Mouse (Mus musculus): ENCODE results near the gene Mpped2. TPM values are rescaled to one million over a fixed set of nuclear protein-coding genes. Genes with fewer than 3 reads are reported as not detected.

The Mpped2 gene
- total and polyA plus RNA-seq, 3 experiments: not detected

GRCm38 (mm10) chr2:106665271-106665670 is 27.8 kb upstream of the Mpped2 start:
- H3K36me3 ChIP-seq (replicated peaks in 1 of 2; ENCODE audit: control insufficient read depth in 1 of 2, insufficient read depth in 1 of 2, low read length in 1 of 2): no peaks in the 10 kb centered on the region
- H3K4me1 ChIP-seq (ENCODE audit: control insufficient read depth in 1 of 2, insufficient read depth in 2 of 2): no peaks in the 10 kb centered on the region
- no peak overlapping the region for H3K4me3 ChIP-seq (replicated peaks in 1 of 3; ENCODE audit: low read depth in 2 of 3, low read length in 2 of 3, poor library complexity in 1 of 3)
- in situ Hi-C loops (cut with MboI; ENCODE audit: low pct_ligation_motif_present, low pct_unique_long_range_greater_than_20kb, low sequenced_read_pairs) (no loop called here), dilution Hi-C loops (cut with MboI; ENCODE audit: extremely low pct_ligation_motif_present, extremely low pct_unique_long_range_greater_than_20kb, low sequenced_read_pairs) (no loop called here)
- no peaks in the 10 kb centered on the region for H3K79me2 ChIP-seq (replicated peaks; ENCODE audit: control insufficient read depth, extremely low read depth, insufficient read depth, poor library complexity, severe bottlenecking)
- no peak overlapping the region for H3K27ac ChIP-seq (ENCODE audit: insufficient read depth, low read depth)
- H3K4me2 ChIP-seq (ENCODE audit: insufficient read depth, low read depth, poor library complexity, severe bottlenecking): no peak overlapping the region
- H3K27me3 ChIP-seq (replicated peaks): no peaks in the 10 kb centered on the region
- H3K9ac ChIP-seq (ENCODE audit: insufficient read depth, low read depth): no peak overlapping the region
- H3K9me3 ChIP-seq (replicated peaks; ENCODE audit: low read length): peaks cover 50% of the 10 kb centered on the region
- TF ChIP-seq RAD21 (IDR thresholded peaks at IDR 0.05; ENCODE audit: low read depth, low read length): no peak
- TF ChIP-seq E2F4 (IDR thresholded peaks at IDR 0.05; ENCODE audit: insufficient replicate concordance, low read depth, low read length): no peak
- no peak for TF ChIP-seq JUND (conservative IDR thresholded peaks at IDR 0.05; ENCODE audit: low read depth, low read length)
- no peak for TF ChIP-seq POLR2A (IDR thresholded peaks at IDR 0.05; ENCODE audit: low read depth, low read length)
- no peak for TF ChIP-seq SMC3 (IDR thresholded peaks at IDR 0.05; ENCODE audit: low read depth, low read length)
- TF ChIP-seq IRF4 (IDR thresholded peaks at IDR 0.05; ENCODE audit: low read depth, low read length): no peak
- no peak for TF ChIP-seq RCOR1 (conservative IDR thresholded peaks at IDR 0.05; ENCODE audit: low read depth, low read length)
- no peak for TF ChIP-seq ZNF384 (IDR thresholded peaks at IDR 0.05; ENCODE audit: low read depth, low read length)
- TF ChIP-seq MYC (IDR thresholded peaks at IDR 0.05; ENCODE audit: low read depth, low read length): no peak
- TF ChIP-seq ETS1 (conservative IDR thresholded peaks at IDR 0.05; ENCODE audit: low read depth, low read length): no peak
- TF ChIP-seq ZMIZ1 (IDR thresholded peaks at IDR 0.05; ENCODE audit: low read depth, low read length): no peak
- DNase-seq (ENCODE audit: extremely low read depth): no peak

- Histone ChIP-seq H3K4me3 (replicated peaks in 1 of 3; ENCODE audit: low read depth in 2 of 3, low read length in 2 of 3, poor library complexity in 1 of 3) (no peak overlapping the region), H3K27ac (ENCODE audit: insufficient read depth, low read depth) (no peak overlapping the region), H3K4me2 (ENCODE audit: insufficient read depth, low read depth, poor library complexity, severe bottlenecking) (no peak overlapping the region), H3K27me3 (replicated peaks) (no peaks in the 10 kb centered on the region), H3K9me3 (replicated peaks; ENCODE audit: low read length) (peaks cover 63% of the 10 kb centered on the region), H3K9ac (ENCODE audit: insufficient read depth, low read depth) (no peak overlapping the region), H3K36me3 (replicated peaks in 1 of 2; ENCODE audit: control insufficient read depth in 1 of 2, insufficient read depth in 1 of 2, low read length in 1 of 2) (no peaks in the 10 kb centered on the region), H3K79me2 (replicated peaks; ENCODE audit: control insufficient read depth, extremely low read depth, insufficient read depth, poor library complexity, severe bottlenecking) (no peaks in the 10 kb centered on the region), H3K4me1 (ENCODE audit: control insufficient read depth in 1 of 2, insufficient read depth in 2 of 2) (no peaks in the 10 kb centered on the region)
- in situ Hi-C loops (cut with MboI; ENCODE audit: low pct_ligation_motif_present, low pct_unique_long_range_greater_than_20kb, low sequenced_read_pairs) (no loop called here), dilution Hi-C loops (cut with MboI; ENCODE audit: extremely low pct_ligation_motif_present, extremely low pct_unique_long_range_greater_than_20kb, low sequenced_read_pairs) (no loop called here)
- TF ChIP-seq MYC (IDR thresholded peaks at IDR 0.05; ENCODE audit: low read depth, low read length) (no peak), ELF1 (IDR thresholded peaks at IDR 0.05; ENCODE audit: low read depth, low read length) (no peak), POLR2A (IDR thresholded peaks at IDR 0.05; ENCODE audit: low read depth, low read length) (no peak), TCF12 (IDR thresholded peaks at IDR 0.05; ENCODE audit: low read depth, low read length) (no peak), HCFC1 (IDR thresholded peaks at IDR 0.05; ENCODE audit: low read depth, low read length) (no peak), ETS1 (conservative IDR thresholded peaks at IDR 0.05; ENCODE audit: low read depth, low read length) (no peak), RCOR1 (conservative IDR thresholded peaks at IDR 0.05; ENCODE audit: low read depth, low read length) (no peak), POLR2AphosphoS2 (IDR thresholded peaks at IDR 0.05; ENCODE audit: low read depth, low read length) (no peak), RAD21 (IDR thresholded peaks at IDR 0.05; ENCODE audit: low read depth, low read length) (no peak), MAFK (IDR thresholded peaks at IDR 0.05; ENCODE audit: insufficient replicate concordance, low read length) (no peak), NRF1 (IDR thresholded peaks at IDR 0.05; ENCODE audit: low read depth, low read length) (no peak), PAX5 (IDR thresholded peaks at IDR 0.05; ENCODE audit: low read length) (no peak), JUN (IDR thresholded peaks at IDR 0.05; ENCODE audit: insufficient read depth, low read depth, low read length) (no peak)
- no peak for DNase-seq (ENCODE audit: extremely low read depth)
Measured at GRCm38 (mm10) chr2:106674319-106674718, 18.8 kb upstream of the Mpped2 start.

Data from CH12.LX (cell line).